Mouse (Mus musculus) frontal cortex, adult (tissue): ENCODE measurements around the gene Snrnp27.

Experiments
- ATAC-seq: cut with Nextera tagmentation; 2 replicates; pipeline ENCODE4 v1.9.2; 2017; ENCODE audit warnings: mild to moderate bottlenecking, moderate library complexity, mixed read lengths; ENCODE audit not compliant: low TSS enrichment

Gene Snrnp27

GRCm38 (mm10) chr6:86665076-86665475 is 19.2 kb downstream of the Snrnp27 start:
- ATAC-seq = no peak

- ATAC-seq = no peak
Measured at GRCm38 (mm10) chr6:86660161-86660877, 24.0 kb downstream of the Snrnp27 start.

GRCm38 (mm10) chr6:86658501-86658900 is 25.8 kb downstream of the Snrnp27 start:
- no peak for ATAC-seq

GRCm38 (mm10) chr6:86654270-86654916 is 29.9 kb downstream of the Snrnp27 start:
- no peak; the same call in 1 of the 2 replicates for ATAC-seq

- no peak for ATAC-seq
Measured at GRCm38 (mm10) chr6:86653026-86653425, 31.3 kb downstream of the Snrnp27 start.

GRCm38 (mm10) chr6:86646143-86646542 is 38.2 kb downstream of the Snrnp27 start:
- ATAC-seq = no peak

GRCm38 (mm10) chr6:86645551-86645950 is 38.8 kb downstream of the Snrnp27 start:
- ATAC-seq = no peak

GRCm38 (mm10) chr6:86644775-86645400 is 39.4 kb downstream of the Snrnp27 start:
- no peak for ATAC-seq

- no peak for ATAC-seq
Measured at GRCm38 (mm10) chr6:86641716-86642115, 42.6 kb downstream of the Snrnp27 start.

GRCm38 (mm10) chr6:86640776-86641175 is 43.5 kb downstream of the Snrnp27 start:
- ATAC-seq = no peak

GRCm38 (mm10) chr6:86640161-86640560 is 44.2 kb downstream of the Snrnp27 start:
- no peak for ATAC-seq

- no peak for ATAC-seq
Measured at GRCm38 (mm10) chr6:86639180-86640160, 44.9 kb downstream of the Snrnp27 start.

GRCm38 (mm10) chr6:86638434-86638833 is 45.9 kb downstream of the Snrnp27 start:
- ATAC-seq = no peak

- ATAC-seq = no peak
Measured at GRCm38 (mm10) chr6:86637860-86638259, 46.5 kb downstream of the Snrnp27 start.

GRCm38 (mm10) chr6:86637171-86637835 is 47.0 kb downstream of the Snrnp27 start:
- ATAC-seq = no peak

GRCm38 (mm10) chr6:86636495-86636894 is 47.8 kb downstream of the Snrnp27 start:
- no peak for ATAC-seq

- ATAC-seq = no peak; the same call in 1 of the 2 replicates
Measured at GRCm38 (mm10) chr6:86630141-86630540, 54.2 kb downstream of the Snrnp27 start.

- ATAC-seq = no peak
Measured at GRCm38 (mm10) chr6:86627946-86628345, 56.4 kb downstream of the Snrnp27 start, which contains the start of gene Asprv1. Gene Asprv1 (plus strand): TSS chr6:86628164.
